Mouse (Mus musculus): ENCODE measurements around the gene Dctn3.

Gene Dctn3

DNA sequence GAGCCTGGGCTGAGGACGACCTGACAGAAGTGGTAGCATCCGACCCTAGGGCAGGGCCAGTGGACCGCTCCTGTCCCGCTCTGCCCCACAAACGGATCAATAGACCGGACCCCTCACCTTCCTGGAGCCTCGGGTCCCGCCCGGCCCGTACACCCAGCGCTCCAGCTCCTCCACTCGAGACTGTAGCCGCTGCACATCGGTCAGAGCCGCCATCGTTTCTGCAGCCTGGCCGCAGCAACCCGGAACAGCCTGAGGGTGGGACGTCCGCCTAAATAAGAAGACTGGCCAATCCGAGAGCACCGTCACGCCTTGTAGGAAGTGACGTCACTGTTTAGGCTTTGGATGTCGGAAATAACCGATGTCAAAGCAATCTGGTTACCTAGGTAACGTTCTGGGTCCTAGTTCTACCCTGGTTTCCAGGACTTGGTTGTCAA lies at the start of gene Dctn3:
TSS of gene Dctn3 (minus strand) at position 253 of the 434 bp plus-strand sequence.
- TF ChIP-seq GATA4 (IDR thresholded peaks at IDR 0.05; ENCODE audit: insufficient replicate concordance, low read length) = peak; percentile 18; the same call in 1 of the 2 replicates

DNA sequence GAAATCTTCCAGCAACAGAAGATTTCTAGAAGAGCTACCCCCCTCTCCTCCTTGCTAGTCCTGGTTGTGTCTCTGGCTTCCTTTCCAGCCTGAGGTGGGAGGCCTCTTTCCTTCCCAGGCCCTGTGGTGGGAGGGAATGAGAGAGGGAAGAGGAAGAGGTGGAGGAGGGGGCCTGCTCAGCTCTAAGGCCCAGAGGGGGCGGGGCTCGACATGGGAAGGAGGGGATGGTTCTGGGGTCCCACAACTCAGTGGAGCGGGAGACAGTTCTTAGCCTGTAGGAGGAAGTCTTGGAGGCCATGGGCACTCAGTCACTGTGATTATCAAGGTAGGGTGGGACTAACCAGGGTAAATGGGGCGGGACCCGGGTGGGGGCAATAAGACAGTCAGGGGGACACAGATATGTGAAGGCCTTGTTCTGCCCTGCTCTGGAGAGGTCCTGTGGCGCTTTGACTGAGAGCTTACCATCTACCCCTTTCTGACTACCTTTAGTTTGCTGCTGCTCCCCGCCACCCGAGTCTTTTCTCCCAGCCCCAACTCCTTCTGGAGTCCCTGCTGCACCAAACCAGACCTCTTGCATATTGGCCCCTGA lies 39.2 kb upstream of the Dctn3 start:
- no peak for TF ChIP-seq GATA4 (IDR thresholded peaks at IDR 0.05; ENCODE audit: insufficient replicate concordance, low read length)

- TF ChIP-seq GATA4 (IDR thresholded peaks at IDR 0.05; ENCODE audit: insufficient replicate concordance, low read length) = no peak
These were observed 38.7 kb upstream of the Dctn3 start for GRCm38 (mm10) chr4:41761680-41762079.

DNA sequence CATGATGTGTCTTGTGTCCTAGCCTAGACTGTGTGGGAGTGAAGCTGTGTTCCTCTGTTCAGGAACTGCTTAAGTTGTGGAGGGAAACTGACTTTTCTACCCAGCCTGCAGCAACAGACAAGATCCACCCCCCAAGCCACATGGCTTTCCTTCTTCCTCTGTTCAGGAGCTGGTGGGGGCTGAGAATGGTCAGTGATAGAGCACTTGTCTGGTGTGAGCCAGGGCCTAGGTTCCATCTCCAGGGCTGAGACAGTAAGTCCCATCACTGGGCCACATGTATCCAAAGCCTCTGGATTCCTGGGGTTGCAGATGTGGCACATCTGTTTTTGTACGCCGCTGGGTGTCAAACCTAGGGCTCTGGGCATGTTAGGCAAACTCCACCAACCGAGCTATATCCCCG lies 37.9 kb upstream of the Dctn3 start:
- no peak for TF ChIP-seq GATA4 (IDR thresholded peaks at IDR 0.05; ENCODE audit: insufficient replicate concordance, low read length)

GRCm38 (mm10) chr4:41760288-41760721 lies 37.3 kb upstream of the Dctn3 start:
- TF ChIP-seq GATA4 (IDR thresholded peaks at IDR 0.05; ENCODE audit: insufficient replicate concordance, low read length) = no peak

DNA sequence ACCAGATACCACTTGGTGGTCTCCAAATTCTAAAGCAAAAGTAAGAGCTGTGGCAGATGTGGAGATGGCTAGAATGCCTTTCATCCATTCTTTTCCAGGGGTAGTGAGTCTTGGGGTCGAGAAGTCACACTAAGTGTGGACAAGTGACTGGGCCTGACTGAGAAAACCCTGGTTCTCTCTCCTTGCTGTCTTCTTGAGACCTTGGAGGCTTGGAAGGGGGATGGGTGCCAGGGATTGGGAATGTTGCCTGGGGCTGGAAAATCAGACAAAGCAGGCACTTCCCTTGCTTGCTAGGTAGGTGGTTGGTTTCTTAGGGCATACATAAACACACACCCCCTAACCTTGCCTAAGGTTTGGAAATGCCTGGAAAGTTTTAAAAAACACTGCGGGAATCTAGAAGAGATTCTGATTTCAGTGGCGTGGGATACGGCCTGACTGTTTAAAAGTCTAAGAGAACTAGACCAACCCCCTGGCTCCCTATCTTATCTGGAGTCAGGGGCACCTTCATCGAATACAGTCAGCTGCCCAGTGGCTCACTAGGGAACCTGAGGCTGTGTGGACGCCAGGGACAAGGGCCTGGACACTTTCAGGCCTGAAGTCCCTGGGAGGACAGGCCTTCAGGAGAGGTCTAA lies 36.8 kb upstream of the Dctn3 start:
- TF ChIP-seq GATA4 (IDR thresholded peaks at IDR 0.05; ENCODE audit: insufficient replicate concordance, low read length) = no peak

DNA sequence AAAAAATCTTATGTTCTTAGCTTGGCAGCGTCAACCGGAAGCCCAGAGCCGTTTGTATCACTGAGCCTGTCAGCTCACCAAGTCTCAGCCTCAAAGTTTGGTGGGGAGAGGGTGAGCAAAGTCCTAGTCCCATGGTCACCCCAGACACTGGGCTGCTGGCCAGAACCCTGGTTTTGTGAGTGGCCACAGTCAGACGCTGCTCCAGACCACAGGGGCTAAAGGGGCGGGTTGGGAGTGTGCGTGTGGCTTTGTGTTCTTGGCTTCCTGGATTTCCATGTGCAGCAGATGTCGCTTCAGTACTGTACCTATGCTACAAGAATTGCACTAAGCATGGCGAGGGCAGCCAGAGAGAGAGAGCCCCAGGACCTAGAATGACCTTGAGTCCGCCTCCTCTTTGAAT lies 36.2 kb upstream of the Dctn3 start:
- TF ChIP-seq GATA4 (IDR thresholded peaks at IDR 0.05; ENCODE audit: insufficient replicate concordance, low read length) = no peak

GRCm38 (mm10) chr4:41758701-41759100 lies 35.7 kb upstream of the Dctn3 start:
- no peak for TF ChIP-seq GATA4 (IDR thresholded peaks at IDR 0.05; ENCODE audit: insufficient replicate concordance, low read length)

DNA sequence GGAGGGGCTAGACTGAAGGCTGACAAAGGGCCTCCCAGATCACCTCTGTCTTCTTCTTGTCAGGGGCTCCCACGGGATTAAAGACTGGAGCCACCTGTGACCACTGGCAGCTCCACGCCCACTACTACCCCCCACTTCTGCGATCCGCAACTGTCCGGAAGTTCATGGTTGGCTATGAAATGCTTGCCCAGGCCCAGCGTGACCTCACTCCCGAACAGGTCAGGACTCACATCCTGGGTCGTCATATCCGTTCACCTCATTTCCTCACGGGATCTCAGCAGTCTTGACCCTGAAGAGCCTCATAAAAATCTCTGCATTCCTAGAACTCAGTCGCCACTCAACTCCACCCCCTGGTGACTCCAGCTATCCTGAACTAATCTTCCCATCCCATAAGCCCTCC lies 35.1 kb upstream of the Dctn3 start:
- TF ChIP-seq GATA4 (IDR thresholded peaks at IDR 0.05; ENCODE audit: insufficient replicate concordance, low read length) = no peak

DNA sequence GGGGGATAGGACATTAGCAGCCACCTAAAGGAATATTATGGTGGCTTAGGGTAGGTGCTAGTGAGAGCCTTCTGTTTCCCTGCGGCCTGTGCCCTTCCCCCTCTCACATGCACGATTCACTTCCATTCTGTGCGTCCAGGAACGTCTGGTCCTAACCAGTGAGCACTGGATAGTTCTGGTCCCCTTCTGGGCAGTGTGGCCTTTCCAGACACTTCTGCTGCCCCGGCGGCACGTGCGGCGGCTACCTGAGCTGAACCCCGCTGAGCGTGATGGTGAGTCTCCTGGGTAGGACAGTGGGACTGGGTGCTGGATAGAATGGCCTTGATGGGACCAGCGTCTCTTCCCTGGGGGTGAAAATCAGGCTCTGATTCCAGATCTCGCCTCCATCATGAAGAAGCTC lies 34.4 kb upstream of the Dctn3 start:
- no peak for TF ChIP-seq GATA4 (IDR thresholded peaks at IDR 0.05; ENCODE audit: insufficient replicate concordance, low read length)

DNA sequence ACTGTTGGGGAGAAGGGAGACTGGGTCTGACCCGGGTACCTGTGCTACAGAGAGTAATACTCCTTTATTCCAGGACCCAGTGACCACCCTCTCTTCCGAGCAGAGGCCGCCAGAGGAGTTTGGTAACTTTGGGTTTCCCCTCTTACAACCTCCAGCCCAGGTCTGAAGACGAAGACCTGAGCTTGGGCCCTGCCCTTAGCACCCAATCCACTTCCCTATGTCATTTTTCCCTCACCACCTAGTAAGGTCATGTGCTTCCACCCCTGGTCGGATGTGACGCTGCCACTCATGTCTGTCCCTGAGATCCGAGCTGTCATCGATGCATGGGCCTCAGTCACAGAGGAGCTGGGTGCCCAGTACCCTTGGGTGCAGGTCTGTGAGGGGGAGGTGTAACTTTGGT lies 33.5 kb upstream of the Dctn3 start:
- no peak for TF ChIP-seq GATA4 (IDR thresholded peaks at IDR 0.05; ENCODE audit: insufficient replicate concordance, low read length)

DNA sequence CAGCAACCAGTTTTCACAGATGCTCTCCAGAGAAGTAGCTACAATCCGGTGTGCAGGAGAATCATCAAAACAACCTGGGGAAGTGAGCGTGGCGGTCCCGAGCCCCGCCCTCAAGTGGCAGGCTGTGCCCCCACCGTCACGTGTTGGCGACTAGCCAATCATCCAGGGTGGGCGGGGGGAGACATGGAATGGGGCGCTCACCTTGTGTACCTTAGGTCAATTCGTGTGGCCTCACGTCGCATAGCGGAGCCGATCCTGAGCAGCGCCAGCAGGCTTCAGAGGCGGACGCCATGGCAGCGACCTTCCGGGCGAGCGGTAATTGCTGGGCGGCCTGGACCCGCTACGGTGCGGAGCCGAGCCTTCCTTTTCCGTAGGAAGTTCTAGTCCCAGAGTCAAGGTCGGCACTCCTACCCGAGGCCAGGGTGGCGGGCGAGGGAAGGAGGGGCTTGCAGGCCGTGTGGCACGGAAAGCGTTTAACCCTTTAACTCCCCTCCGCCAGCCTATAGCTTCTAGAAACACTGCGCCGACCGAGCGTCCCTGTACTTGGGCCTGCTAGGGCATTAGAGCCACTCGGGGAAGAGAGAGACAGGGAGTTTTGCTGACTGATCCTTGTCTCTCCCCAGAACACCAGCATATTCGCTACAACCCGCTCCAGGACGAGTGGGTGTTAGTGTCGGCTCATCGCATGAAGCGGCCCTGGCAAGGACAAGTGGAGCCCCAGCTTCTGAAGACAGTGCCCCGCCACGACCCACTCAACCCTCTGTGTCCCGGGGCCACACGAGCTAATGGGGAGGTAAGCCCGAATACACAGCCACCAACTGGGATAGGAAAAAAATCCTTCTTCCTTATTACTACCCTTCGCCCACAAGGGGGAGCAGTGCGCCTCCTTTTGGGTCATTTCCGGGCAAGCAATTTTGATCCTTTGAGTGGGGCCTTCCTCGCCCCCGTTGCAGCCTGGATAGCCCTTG lies 32.7 kb upstream of the Dctn3 start, which contains the start of gene Sigmar1:
TSS of gene Sigmar1 (minus strand) at position 820 of the 968 bp plus-strand sequence.
- TF ChIP-seq GATA4 (IDR thresholded peaks at IDR 0.05; ENCODE audit: insufficient replicate concordance, low read length) = peak; percentile 33; the same call in 1 of the 2 replicates

DNA sequence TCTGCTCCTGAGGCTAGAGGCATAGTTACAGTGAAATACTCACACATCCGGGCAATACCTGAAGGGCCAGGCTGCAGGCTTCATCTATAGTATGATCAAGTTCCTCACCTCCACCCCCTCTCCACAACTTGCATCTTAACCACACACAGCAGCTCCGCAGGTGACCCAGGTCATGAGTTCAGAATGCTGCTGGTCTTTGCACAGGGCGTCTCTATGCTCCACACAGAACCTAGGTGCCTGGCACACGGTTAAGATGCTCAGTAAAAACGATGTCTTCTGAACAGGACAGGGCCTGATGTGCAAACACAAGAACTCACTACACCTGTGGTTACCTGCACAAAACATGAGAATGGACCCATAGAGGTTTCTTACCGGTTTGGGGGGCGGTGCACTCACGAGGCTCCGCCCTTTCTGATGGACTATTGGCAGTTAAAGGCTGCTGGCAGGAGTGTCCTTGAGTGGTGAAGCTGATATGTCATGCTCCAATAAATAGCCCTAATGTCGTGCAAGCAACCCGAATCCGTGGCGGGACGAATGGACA lies 31.9 kb upstream of the Dctn3 start, which contains the start of gene Galt:
TSS of gene Galt (plus strand) at position 432 of the 541 bp plus-strand sequence.
- TF ChIP-seq GATA4 (IDR thresholded peaks at IDR 0.05; ENCODE audit: insufficient replicate concordance, low read length) = no peak

DNA sequence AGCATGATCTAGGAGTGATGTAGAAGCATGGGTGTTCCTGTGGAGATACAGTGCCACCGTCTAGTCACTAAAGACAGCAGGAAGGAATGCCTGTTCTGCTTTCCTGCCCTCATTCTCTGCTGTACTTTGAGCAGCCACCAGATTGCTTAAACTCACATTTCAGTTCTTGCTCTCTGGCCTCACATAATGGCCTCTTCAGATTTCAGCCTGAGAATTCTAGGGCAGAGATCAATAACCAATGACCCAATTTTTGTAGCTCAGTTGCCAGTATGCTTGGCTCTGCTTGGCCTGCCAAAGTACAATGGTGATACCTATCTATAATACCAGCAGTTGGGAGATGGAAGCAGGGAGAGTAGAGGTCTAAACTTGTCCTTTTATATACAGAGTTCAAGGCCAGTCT lies 22.1 kb upstream of the Dctn3 start:
- no peak for TF ChIP-seq GATA4 (IDR thresholded peaks at IDR 0.05; ENCODE audit: insufficient replicate concordance, low read length)

- TF ChIP-seq GATA4 (IDR thresholded peaks at IDR 0.05; ENCODE audit: insufficient replicate concordance, low read length) = no peak
These were observed 21.2 kb upstream of the Dctn3 start for GRCm38 (mm10) chr4:41744131-41744530.

Data from liver, adult (tissue).